Mouse (Mus musculus) testis, adult 2 months (tissue): Measurements from ENCODE around the gene Tmem104. TPM values are rescaled to one million over a fixed set of nuclear protein-coding genes. Genes with fewer than 3 reads are reported as not detected.

Experiments used
- H3K27ac ChIP-seq: fragments of 200-500 bp; 2 replicates; pipeline ENCODE4 v1.5.1; 2012; ENCODE audit warnings: low read depth, low read length; ENCODE audit not compliant: control insufficient read depth, insufficient read depth
- H3K27me3 ChIP-seq: fragments of 200-500 bp; 2 replicates; pipeline ENCODE4 v1.6.1; 2012; ENCODE audit warnings: mild to moderate bottlenecking, low read length, moderate library complexity; ENCODE audit not compliant: control insufficient read depth, insufficient read depth
- H3K36me3 ChIP-seq: fragments of 200-500 bp; 2 replicates; pipeline ENCODE4 v1.6.1; 2012; ENCODE audit warnings: mild to moderate bottlenecking, low read length; ENCODE audit not compliant: control insufficient read depth, insufficient read depth
- H3K4me1 ChIP-seq: fragments of 200-500 bp; 2 replicates; pipeline ENCODE4 v1.6.1; 2012; ENCODE audit warnings: low read length; ENCODE audit not compliant: control insufficient read depth, insufficient read depth
- H3K4me3 ChIP-seq: fragments of 200-500 bp; 2 replicates; pipeline ENCODE4 v1.5.1; 2012; ENCODE audit warnings: low read depth, mild to moderate bottlenecking, low read length, moderate library complexity, mixed read lengths; ENCODE audit not compliant: control insufficient read depth
- CTCF ChIP-seq: fragments of 200-500 bp; IDR thresholded peaks from 2 replicates; pipeline ENCODE4 v1.5.1; 2012; ENCODE audit warnings: low read depth, mild to moderate bottlenecking, inconsistent platforms, low read length, moderate library complexity; ENCODE audit not compliant: control insufficient read depth, insufficient read depth, insufficient replicate concordance
- POLR2A ChIP-seq: fragments of 200-500 bp; IDR thresholded peaks from 2 replicates; pipeline ENCODE4 v1.6.1; 2012; ENCODE audit warnings: low read depth, mild to moderate bottlenecking, inconsistent platforms, low read length, moderate library complexity; ENCODE audit not compliant: control insufficient read depth
- polyA plus RNA-seq: library from polyadenylated mRNA; depleted of rRNA; stranded (reverse); fragments of >200 nt; gene quantifications from 2 replicates; pipeline ENCODE4 v1.2.3, GENCODE M21; 2012

The Tmem104 gene
- polyA plus RNA-seq, 1 experiment = 9.0 TPM

DNA sequence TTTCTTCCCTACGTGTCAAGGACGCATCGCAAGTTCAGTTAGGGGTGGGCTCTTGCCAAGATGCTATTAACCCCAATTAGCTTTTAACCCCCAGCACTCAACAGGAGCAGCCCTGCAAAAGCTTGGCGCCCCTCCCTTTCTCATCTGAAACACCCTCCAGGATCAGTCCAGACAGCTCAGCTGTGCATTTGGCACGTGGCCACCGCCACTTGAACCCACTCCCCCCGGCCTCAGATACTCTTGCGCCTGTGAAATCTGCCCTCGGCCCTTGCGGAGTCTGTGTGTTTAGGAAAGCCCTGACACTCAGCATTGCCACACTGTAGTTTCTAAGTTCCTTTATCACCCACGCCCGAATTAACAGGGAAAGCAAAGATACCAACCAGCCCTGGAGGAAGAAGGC lies 34.8 kb downstream of the Tmem104 start:
- H3K4me1 ChIP-seq = no peaks in the 10 kb centered on the region
- no peak overlapping the region for H3K27ac ChIP-seq
- no peaks in the 10 kb centered on the region for H3K27me3 ChIP-seq
- H3K4me3 ChIP-seq = no peak overlapping the region
- no peaks in the 10 kb centered on the region for H3K36me3 ChIP-seq
- no peak for TF ChIP-seq CTCF
- no peak for TF ChIP-seq POLR2A

DNA sequence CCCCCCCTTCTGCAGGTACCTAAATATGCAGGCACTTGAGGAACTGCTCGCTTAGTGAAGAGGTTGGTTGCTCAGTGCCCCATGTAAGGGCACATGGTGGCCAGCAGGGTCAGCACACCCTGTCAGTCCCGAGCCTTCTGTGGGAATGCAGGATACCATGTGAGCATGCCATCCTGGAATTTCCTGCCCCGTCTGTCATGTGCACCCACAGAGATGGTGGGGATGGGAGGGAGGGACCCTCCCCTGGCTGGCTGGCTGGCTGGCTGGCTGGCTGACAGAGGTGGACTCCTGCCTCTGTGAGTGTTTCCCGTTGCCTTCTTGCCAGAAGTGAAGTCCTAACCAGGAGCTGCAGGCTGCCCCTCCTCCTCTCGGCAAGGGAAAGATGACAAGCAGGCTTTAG lies 35.3 kb downstream of the Tmem104 start:
- H3K4me1 ChIP-seq = no peaks in the 10 kb centered on the region
- no peak for TF ChIP-seq POLR2A
- TF ChIP-seq CTCF = no peak
- H3K4me3 ChIP-seq = no peak overlapping the region
- no peaks in the 10 kb centered on the region for H3K36me3 ChIP-seq
- H3K27ac ChIP-seq = no peak overlapping the region
- no peaks in the 10 kb centered on the region for H3K27me3 ChIP-seq

DNA sequence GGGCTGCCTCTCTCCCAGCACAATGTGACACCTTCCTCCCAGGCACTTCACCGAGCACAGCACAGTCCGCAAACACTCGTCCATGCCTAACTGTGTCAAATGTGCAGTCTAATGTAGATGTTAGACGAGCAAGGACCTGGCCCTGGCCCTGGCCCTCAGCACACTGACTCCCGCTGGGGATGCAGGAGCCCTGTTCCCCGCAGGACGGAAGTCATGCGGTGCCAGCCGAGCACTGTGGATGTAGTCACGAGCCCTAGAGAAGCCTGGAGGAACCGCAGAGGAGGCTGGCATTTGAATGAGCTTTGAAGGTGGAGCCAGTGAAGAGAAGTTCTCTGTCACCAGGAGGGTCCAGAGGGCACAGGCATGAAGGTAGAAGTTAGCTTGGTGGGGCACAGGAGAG lies 36.2 kb downstream of the Tmem104 start:
- Histone ChIP-seq H3K4me3 (no peak overlapping the region), H3K36me3 (no peaks in the 10 kb centered on the region), H3K27ac (no peak overlapping the region), H3K4me1 (no peaks in the 10 kb centered on the region), H3K27me3 (no peaks in the 10 kb centered on the region)
- TF ChIP-seq POLR2A = no peak
- no peak for TF ChIP-seq CTCF

DNA sequence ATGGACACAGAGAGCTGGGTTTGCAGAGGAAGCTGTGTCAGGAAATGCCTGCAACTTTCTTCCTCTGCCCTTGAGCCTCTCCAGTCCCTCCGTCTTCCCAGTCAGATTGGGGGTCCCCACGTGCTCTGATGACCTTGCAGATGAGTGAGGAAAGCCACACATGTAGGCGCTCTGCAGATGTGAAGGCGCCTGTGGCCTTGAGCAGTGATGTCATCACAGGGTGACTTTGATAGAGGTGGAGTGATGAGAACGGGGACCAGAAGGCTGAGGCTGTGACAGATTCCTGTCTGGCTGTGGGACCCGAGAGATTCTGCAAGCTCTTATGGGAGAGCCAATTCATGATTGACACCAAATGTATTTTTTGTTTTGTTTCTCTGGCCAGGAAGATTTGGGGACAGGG lies 36.6 kb downstream of the Tmem104 start:
- Histone ChIP-seq H3K36me3 (no peaks in the 10 kb centered on the region), H3K27me3 (no peaks in the 10 kb centered on the region), H3K27ac (no peak overlapping the region), H3K4me3 (no peak overlapping the region), H3K4me1 (no peaks in the 10 kb centered on the region)
- TF ChIP-seq POLR2A (no peak), CTCF (no peak)

- TF ChIP-seq CTCF (peak; percentile 57; the same call in 1 of the 2 replicates), POLR2A (no peak)
- Histone ChIP-seq H3K27me3 (no peaks in the 10 kb centered on the region), H3K4me1 (no peaks in the 10 kb centered on the region), H3K27ac (no peak overlapping the region), H3K4me3 (no peak overlapping the region), H3K36me3 (no peaks in the 10 kb centered on the region)
These were observed 37.6 kb downstream of the Tmem104 start for GRCm38 (mm10) chr11:115224889-115225288.

DNA sequence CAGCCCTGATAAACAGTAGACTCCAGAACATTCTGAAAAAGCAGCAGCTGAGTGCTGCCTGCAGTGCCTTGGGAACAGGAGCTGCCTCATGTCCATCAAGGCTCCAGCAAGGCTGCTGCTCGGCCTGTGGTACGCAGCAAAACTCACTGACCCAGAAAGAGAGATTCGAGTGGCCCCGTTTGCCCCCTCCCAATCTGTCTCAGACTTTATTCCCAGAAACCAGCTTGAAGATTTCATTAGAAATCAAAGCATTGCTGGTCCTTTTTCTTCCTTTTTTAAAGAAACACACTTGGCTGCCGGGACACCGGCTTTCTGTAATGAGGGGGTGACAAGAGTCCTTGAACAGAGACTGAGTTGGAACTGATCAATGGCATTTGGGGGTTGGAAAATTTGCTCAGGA lies 38.0 kb downstream of the Tmem104 start:
- Histone ChIP-seq H3K27ac (no peak overlapping the region), H3K4me1 (no peaks in the 10 kb centered on the region), H3K36me3 (no peaks in the 10 kb centered on the region), H3K4me3 (no peak overlapping the region), H3K27me3 (no peaks in the 10 kb centered on the region)
- TF ChIP-seq POLR2A (no peak), CTCF (no peak)

- no peak for TF ChIP-seq CTCF
- TF ChIP-seq POLR2A = no peak
- Histone ChIP-seq H3K36me3 (no peaks in the 10 kb centered on the region), H3K4me1 (no peaks in the 10 kb centered on the region), H3K27ac (no peak overlapping the region), H3K4me3 (no peak overlapping the region), H3K27me3 (no peaks in the 10 kb centered on the region)
These were observed 39.7 kb downstream of the Tmem104 start for GRCm38 (mm10) chr11:115226811-115227491.
